Mouse (Mus musculus) embryonic facial prominence, embryonic 14.5 days (tissue): ENCODE results near the gene Ubxn10. TPM values are rescaled to one million over a fixed set of nuclear protein-coding genes. Genes with fewer than 3 reads are reported as not detected.

Experiments used
- ATAC-seq: fragments of 200-750 bp; cut with Nextera tagmentation; 2 replicates; pipeline ENCODE4 v1.8.0; 2017; ENCODE audit warnings: low read depth, moderate number of reproducible peaks, moderate TSS enrichment
- DNase-seq: peaks from one replicate; pipeline ENCODE4 v3.0.0-alpha.2; 2015; ENCODE audit warnings: low spot score
- H3K27ac ChIP-seq: fragments of 300-500 bp; sonication (generic); replicated peaks from 2 replicates; pipeline ENCODE4 v1.5.1; 2014; ENCODE audit warnings: low read depth, mild to moderate bottlenecking, low read length, moderate library complexity
- H3K27me3 ChIP-seq: fragments of 300-500 bp; sonication (generic); replicated peaks from 2 replicates; pipeline ENCODE4 v1.6.1; 2014; ENCODE audit warnings: low read length; ENCODE audit not compliant: control insufficient read depth, insufficient read depth
- H3K36me3 ChIP-seq: fragments of 300-500 bp; sonication (generic); 2 replicates; pipeline ENCODE4 v1.6.1; 2014; ENCODE audit warnings: low read length, mixed read lengths; ENCODE audit not compliant: control insufficient read depth, insufficient read depth
- H3K4me1 ChIP-seq: fragments of 300-500 bp; sonication (generic); 2 replicates; pipeline ENCODE4 v1.6.1; 2014; ENCODE audit warnings: antibody characterized with exemption, low read length; ENCODE audit not compliant: control insufficient read depth, insufficient read depth
- H3K4me2 ChIP-seq: fragments of 300-500 bp; sonication (generic); 2 replicates; pipeline ENCODE4 v1.6.1; 2014; ENCODE audit warnings: low read depth, mild to moderate bottlenecking, low read length, moderate library complexity, mixed read lengths
- H3K4me3 ChIP-seq: fragments of 300-500 bp; sonication (generic); 2 replicates; pipeline ENCODE4 v1.5.1; 2014; ENCODE audit warnings: low read depth, mild to moderate bottlenecking, low read length
- H3K9ac ChIP-seq: fragments of 300-500 bp; sonication (generic); 2 replicates; pipeline ENCODE4 v1.6.1; 2014; ENCODE audit warnings: low read depth, mild to moderate bottlenecking, low read length, moderate library complexity, mixed read lengths
- H3K9me3 ChIP-seq: fragments of 300-500 bp; sonication (generic); 2 replicates; pipeline ENCODE4 v1.6.1; 2016; ENCODE audit warnings: low read length; ENCODE audit not compliant: control insufficient read depth
- WGBS: fragments of 180-500 bp; shearing (Covaris S2); extraction: QIAGEN DNeasy Blood & Tissue Kit; methylation state at CpG from one replicate; pipeline ENCODE4 v1.1.7; 2014; 5-methylcytosine and 5-hydroxymethylcytosine counted together
- polyA plus RNA-seq: library from polyadenylated mRNA; unstranded; fragments of >200 nt; fragmentation: Nextera tagmentation; extraction: Ambion mirVana; gene quantifications from 2 replicates; pipeline ENCODE4 v1.2.1, GENCODE M21; 2014

Gene Ubxn10
- polyA plus RNA-seq, 1 experiment from 2014 or later, result 4.7 TPM

GRCm38 (mm10) chr4:138712096-138712495 lies 24.9 kb downstream of the Ubxn10 start:
- WGBS, result 80% methylated on average over 11 of the region's 11 CpGs
- DNase-seq (no peak), ATAC-seq (no peak)
- Histone ChIP-seq H3K36me3 (no peaks in the 10 kb centered on the region), H3K27ac (no peak overlapping the region), H3K4me1 (no peaks in the 10 kb centered on the region), H3K4me2 (no peak overlapping the region), H3K9ac (no peak overlapping the region), H3K4me3 (no peak overlapping the region), H3K9me3 (no peaks in the 10 kb centered on the region), H3K27me3 (no peaks in the 10 kb centered on the region)

- H3K27ac ChIP-seq, result no peak overlapping the region
- no peak overlapping the region for H3K4me3 ChIP-seq
- H3K36me3 ChIP-seq, result no peaks in the 10 kb centered on the region
- H3K27me3 ChIP-seq, result no peaks in the 10 kb centered on the region
- no peak for ATAC-seq
- 64% methylated on average over 17 of the region's 17 CpGs for WGBS
- H3K4me1 ChIP-seq, result no peaks in the 10 kb centered on the region
- H3K4me2 ChIP-seq, result no peak overlapping the region
- H3K9me3 ChIP-seq, result no peaks in the 10 kb centered on the region
- DNase-seq, result no peak
- H3K9ac ChIP-seq, result no peak overlapping the region
These were observed 25.7 kb downstream of the Ubxn10 start for GRCm38 (mm10) chr4:138711051-138711820.

GRCm38 (mm10) chr4:138710633-138711032 lies 26.3 kb downstream of the Ubxn10 start:
- H3K27me3 ChIP-seq, result no peaks in the 10 kb centered on the region
- WGBS, result 79% methylated on average over 11 of the region's 11 CpGs
- no peak overlapping the region for H3K27ac ChIP-seq
- ATAC-seq, result no peak
- no peaks in the 10 kb centered on the region for H3K9me3 ChIP-seq
- no peak overlapping the region for H3K4me3 ChIP-seq
- no peaks in the 10 kb centered on the region for H3K36me3 ChIP-seq
- H3K4me2 ChIP-seq, result no peak overlapping the region
- H3K9ac ChIP-seq, result no peak overlapping the region
- no peaks in the 10 kb centered on the region for H3K4me1 ChIP-seq
- DNase-seq, result no peak

GRCm38 (mm10) chr4:138709944-138710343 lies 27.0 kb downstream of the Ubxn10 start:
- Histone ChIP-seq H3K36me3 (no peaks in the 10 kb centered on the region), H3K27me3 (no peaks in the 10 kb centered on the region), H3K9ac (no peak overlapping the region), H3K4me3 (no peak overlapping the region), H3K4me1 (no peaks in the 10 kb centered on the region), H3K9me3 (no peaks in the 10 kb centered on the region), H3K4me2 (no peak overlapping the region), H3K27ac (no peak overlapping the region)
- no peak for DNase-seq
- ATAC-seq, result no peak
- WGBS, result 58% methylated on average over 7 of the region's 7 CpGs

GRCm38 (mm10) chr4:138709246-138709645 lies 27.7 kb downstream of the Ubxn10 start:
- no peaks in the 10 kb centered on the region for H3K4me1 ChIP-seq
- H3K27ac ChIP-seq, result no peak overlapping the region
- DNase-seq (no peak), ATAC-seq (no peak)
- H3K4me2 ChIP-seq, result no peak overlapping the region
- 82% methylated on average over 11 of the region's 11 CpGs for WGBS
- H3K9ac ChIP-seq, result no peak overlapping the region
- H3K9me3 ChIP-seq, result no peaks in the 10 kb centered on the region
- no peak overlapping the region for H3K4me3 ChIP-seq
- no peaks in the 10 kb centered on the region for H3K36me3 ChIP-seq
- no peaks in the 10 kb centered on the region for H3K27me3 ChIP-seq

GRCm38 (mm10) chr4:138708636-138709035 lies 28.3 kb downstream of the Ubxn10 start:
- H3K4me1 ChIP-seq, result no peaks in the 10 kb centered on the region
- no peak overlapping the region for H3K4me3 ChIP-seq
- H3K9me3 ChIP-seq, result no peaks in the 10 kb centered on the region
- 0 out of 2 replicates have a peak, but pooled peaks have one; percentile 41 for ATAC-seq
- peak; percentile 52 for DNase-seq
- H3K36me3 ChIP-seq, result no peaks in the 10 kb centered on the region
- H3K27ac ChIP-seq, result no peak overlapping the region
- H3K4me2 ChIP-seq, result no peak overlapping the region
- no peaks in the 10 kb centered on the region for H3K27me3 ChIP-seq
- H3K9ac ChIP-seq, result no peak overlapping the region
- 8% methylated on average over 7 of the region's 7 CpGs for WGBS

- Histone ChIP-seq H3K4me3 (no peak overlapping the region), H3K9me3 (no peaks in the 10 kb centered on the region), H3K27ac (no peak overlapping the region), H3K27me3 (no peaks in the 10 kb centered on the region; the same call in 1 of the 2 replicates), H3K4me1 (no peaks in the 10 kb centered on the region), H3K9ac (no peak overlapping the region), H3K4me2 (no peak overlapping the region), H3K36me3 (no peaks in the 10 kb centered on the region)
- 92% methylated on average over 7 of the region's 8 CpGs for WGBS
- no peak for DNase-seq
- ATAC-seq, result no peak
These were observed 30.3 kb downstream of the Ubxn10 start for GRCm38 (mm10) chr4:138706620-138707019.

- Histone ChIP-seq H3K9ac (no peak overlapping the region), H3K36me3 (no peaks in the 10 kb centered on the region), H3K4me2 (no peak overlapping the region), H3K4me3 (no peak overlapping the region), H3K9me3 (no peaks in the 10 kb centered on the region), H3K27me3 (no peaks in the 10 kb centered on the region; the same call in 1 of the 2 replicates), H3K4me1 (no peaks in the 10 kb centered on the region), H3K27ac (no peak overlapping the region)
- WGBS, result 80% methylated on average over 4 of the region's 4 CpGs
- DNase-seq (no peak), ATAC-seq (no peak)
These were observed 32.8 kb downstream of the Ubxn10 start for GRCm38 (mm10) chr4:138704169-138704568.

- H3K27ac ChIP-seq, result no peak overlapping the region
- WGBS, result 54% methylated on average over 7 of the region's 7 CpGs
- ATAC-seq (no peak), DNase-seq (no peak)
- H3K9me3 ChIP-seq, result no peaks in the 10 kb centered on the region
- H3K9ac ChIP-seq, result no peak overlapping the region
- H3K27me3 ChIP-seq, result no peaks in the 10 kb centered on the region; the same call in 1 of the 2 replicates
- no peaks in the 10 kb centered on the region for H3K36me3 ChIP-seq
- H3K4me3 ChIP-seq, result no peak overlapping the region
- H3K4me2 ChIP-seq, result no peak overlapping the region
- no peaks in the 10 kb centered on the region for H3K4me1 ChIP-seq
These were observed 33.4 kb downstream of the Ubxn10 start for GRCm38 (mm10) chr4:138703591-138703990.
